Mouse (Mus musculus) heart, postnatal 4 days (tissue): ENCODE data around the gene Apod. TPM values are rescaled to one million over a fixed set of nuclear protein-coding genes. Genes with fewer than 3 reads are reported as not detected.
"Not testable (repeated sequence)": the region's sequence is repeated elsewhere in the genome, so short reads cannot be mapped to it uniquely, and the experiment has no call there.

Source experiments
- DNase-seq: peaks from one replicate; pipeline ENCODE4 v3.0.0; 2021
- total RNA-seq, 2 experiments: library from RNA; stranded (reverse); gene quantifications; 2 replicates each; pipeline ENCODE4 v1.2.3; 2021

Gene Apod
- total RNA-seq, 2 experiments from 2014 or later = 0.27 to 0.45 TPM

DNA sequence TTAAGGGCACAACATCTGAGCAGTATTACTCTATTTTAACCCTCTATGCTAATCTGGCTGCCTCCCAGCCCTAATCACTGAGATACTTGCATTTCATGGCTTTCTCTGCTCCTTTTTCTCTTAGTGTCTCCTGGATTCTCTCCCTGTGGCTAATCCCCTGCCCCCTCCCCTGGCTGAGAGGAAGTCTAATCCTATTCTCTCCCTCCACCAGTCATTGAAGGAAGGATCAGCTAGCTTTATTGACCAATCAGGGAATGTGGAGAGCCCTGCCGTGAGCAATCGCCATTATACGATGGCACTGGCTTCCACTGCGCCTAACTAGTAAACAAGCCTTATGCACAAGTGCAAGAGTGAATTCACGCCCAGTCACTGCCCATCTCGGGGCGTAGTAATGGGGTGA is 6.3 kb upstream of the Apod start:
- DNase-seq = no peak

DNA sequence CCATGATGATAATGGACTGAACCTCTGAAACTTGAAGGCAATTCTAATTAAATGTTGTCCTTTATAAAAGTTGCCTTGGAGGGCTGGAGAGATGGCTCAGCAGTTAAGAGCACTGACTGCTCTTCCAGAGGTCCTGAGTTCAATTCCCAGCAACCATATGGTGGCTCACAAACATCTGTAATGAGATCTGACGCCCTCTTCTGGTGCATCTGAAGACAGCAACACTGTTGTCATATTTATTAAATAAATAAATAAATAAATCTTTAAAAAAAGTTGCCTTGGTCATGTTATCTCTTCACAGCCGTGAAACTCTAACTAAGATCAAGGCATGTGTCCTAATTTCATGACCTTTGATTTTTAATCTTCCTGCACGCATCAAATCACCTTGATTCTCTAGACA is 5.1 kb upstream of the Apod start:
- not testable (repeated sequence) for DNase-seq

DNA sequence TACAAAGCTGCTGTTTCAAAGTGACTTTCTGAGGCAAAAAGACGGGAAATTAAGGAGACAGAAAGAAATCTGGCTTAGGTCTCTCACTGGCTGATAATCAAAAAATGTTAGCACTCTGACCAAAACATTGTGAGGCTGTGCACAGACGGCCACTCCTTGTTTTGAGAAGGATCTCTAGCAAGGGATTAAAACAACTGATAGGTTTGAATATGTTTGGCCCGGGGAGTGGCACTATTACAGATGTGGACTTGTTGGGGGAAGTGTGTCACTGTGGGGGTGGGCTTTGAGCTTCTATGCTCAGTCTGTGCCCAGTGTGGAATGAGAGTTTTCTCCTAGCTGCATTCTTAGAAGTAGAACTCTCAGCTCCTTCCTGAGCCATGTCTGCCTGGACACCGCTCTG is 4.7 kb upstream of the Apod start:
- DNase-seq = no peak

DNA sequence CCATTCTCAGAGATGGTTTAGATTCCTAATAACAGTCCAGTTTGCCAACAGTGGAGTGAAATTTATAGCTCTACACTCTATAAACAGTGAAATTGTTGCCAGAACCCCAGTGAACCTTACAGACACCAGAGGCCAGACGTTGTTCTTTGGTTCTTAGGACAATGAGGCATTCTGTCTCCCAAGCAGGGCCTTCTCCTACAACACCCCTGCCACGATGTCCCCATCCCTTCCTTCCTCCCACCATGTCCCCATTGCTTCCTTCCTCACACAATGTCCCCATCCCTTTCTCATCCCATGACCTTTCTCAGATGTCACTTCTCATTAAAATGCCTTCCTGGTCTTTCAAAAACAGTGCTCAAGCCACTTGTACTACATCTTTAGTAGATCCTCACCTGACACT is 3.8 kb upstream of the Apod start:
- no peak for DNase-seq

DNA sequence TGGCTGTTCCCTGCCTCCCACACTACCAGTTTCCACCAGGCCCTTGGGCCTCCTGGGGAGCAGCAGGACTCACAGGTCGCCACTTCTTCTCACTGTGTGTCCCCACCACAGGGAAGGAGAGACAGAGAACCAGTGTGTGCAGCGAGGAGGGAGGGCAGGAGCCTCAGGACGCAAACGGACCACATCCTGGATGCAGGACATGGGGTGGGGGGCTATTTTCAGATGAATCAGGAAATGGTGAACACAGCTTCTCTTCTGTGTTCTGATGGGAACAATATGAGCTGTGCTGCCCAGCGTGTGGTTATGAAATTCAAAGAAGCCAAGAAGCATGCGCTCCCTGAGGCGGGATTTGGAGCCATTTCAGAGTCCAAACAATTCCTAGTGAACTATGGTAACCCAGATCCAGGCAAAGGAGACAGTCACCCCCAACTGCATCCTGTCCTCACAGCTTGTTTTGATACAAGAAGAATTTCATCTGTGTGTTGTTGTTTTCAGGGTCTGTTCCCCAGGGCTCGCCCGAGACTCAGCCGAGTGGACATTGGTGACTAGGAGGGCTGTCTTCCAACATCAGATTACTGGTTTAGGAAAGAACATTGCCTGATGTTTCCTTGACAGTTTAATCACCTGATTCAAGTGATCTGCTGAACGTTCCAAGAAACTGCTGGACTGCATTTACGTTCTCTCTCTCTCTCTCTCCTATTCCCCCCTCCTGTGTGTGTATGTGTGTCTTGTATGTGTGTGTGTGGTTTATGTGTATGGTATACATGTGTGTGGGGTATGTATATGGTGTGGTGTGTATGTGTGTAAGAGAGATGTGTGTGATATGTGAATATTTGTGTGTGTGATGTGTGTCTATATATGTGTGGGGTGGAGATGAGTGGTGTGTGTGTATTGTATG is 1.9 kb upstream of the Apod start:
- peak; percentile 44 for DNase-seq

DNA sequence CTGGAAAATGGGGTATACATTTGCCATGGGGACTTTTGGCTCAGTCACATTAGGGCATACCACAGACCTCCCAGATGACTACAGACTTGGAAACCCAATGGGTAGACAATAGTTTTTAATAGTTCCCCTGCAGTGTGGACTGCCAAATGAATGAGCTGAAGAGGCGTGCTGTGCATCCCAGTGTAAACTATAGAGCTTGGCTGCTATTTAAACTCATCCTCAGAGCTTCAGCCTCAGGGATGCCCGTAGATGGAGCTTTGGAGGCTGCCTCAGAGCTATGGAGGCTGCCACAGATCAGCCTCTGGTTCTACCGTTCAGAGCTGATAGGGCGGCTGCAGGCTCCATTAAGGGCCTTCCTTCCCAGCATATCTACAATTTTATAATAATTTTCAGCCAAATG is 686 bp upstream of the Apod start:
- no peak for DNase-seq

DNA sequence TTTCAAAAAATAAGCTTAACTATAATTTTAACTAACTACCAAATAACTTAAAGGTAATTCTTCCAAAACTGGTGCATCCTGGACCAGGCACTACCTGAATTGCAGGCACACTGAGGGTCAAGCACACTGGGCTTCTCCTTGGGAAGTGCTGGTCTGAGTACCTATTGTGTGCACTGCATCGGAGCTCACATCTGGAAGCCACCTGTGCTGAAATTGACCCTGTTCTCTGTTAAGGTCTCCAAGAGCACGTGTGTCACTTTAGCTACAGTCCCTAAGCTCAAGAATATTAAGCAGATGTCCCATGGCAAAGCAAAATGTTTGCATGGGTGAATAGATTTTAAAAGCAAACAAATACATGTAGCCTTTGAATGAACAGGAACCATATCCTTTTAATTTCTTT is 997 bp downstream of the Apod start:
- no peak for DNase-seq

DNA sequence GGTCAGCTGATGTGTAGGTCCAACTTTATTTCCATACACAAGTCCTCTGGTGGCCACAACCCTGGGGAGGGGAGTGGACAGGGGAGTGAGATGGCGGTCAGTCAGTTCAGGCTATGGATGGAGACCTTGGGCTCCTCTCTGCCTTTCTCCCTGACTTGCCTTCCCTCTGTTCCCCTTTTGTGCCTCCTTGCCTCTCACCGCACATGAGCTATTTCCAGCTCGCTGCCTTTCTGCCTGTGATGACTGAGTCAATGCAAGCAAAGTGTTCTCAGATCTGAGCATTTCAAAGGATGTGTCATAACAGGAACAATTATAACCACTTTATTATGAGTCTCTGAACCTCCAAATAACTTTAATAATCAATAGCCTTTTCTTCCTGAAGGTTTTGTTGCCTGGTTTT is 2.3 kb downstream of the Apod start:
- no peak for DNase-seq

DNA sequence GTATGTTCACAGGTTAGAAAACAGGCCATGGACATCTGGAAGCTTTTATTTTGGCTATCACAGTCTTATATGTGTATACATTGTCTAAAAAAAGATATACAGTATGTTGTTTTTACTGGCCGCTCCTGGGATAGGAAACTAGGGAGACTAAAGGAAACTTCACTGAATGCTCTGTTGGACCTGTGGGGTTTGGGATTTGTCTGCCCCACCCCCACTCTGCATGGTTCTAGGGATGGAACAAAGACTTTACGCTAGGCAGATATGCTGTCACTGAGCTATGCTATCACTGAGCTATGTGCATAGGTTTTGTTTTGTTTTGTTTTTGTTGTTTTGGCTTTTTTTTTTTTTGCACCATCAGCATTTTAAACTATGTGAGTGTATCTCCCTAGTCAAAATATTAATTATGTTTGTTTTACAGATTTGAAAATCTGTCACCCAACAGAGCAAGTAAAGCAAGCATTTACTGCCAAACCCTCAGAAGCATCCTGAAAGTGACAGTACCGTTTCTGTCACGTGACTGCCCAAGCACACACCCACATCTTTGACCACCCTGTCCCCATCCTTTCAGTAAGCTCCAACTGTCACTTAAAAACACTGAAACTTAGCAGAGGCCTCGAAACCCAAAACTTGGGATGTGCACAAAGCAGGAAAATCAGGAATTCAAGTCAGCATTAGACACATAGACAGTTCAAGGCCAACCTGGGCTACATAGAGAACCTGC is 9.2 kb downstream of the Apod start:
- DNase-seq = no peak

DNA sequence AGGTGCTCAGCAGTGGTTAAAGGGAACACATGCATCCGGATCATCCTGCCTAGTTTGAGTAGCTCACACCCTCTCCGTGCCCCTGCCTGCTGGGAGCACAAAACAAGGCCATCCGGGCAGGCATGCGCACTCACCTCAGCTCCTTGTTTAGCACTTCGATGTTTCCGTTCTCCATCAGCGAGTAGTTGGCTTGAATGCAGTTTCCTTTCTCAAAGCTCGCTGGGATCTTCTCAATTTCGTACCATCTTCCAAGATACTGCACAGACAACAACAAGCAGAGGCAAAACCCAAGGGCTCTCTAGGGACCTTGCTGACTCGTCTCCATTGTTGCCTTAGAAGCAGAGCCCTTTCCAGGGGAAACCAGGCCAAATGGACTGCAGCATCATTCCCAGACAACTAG is 11.3 kb downstream of the Apod start:
- DNase-seq = peak; percentile 19

DNA sequence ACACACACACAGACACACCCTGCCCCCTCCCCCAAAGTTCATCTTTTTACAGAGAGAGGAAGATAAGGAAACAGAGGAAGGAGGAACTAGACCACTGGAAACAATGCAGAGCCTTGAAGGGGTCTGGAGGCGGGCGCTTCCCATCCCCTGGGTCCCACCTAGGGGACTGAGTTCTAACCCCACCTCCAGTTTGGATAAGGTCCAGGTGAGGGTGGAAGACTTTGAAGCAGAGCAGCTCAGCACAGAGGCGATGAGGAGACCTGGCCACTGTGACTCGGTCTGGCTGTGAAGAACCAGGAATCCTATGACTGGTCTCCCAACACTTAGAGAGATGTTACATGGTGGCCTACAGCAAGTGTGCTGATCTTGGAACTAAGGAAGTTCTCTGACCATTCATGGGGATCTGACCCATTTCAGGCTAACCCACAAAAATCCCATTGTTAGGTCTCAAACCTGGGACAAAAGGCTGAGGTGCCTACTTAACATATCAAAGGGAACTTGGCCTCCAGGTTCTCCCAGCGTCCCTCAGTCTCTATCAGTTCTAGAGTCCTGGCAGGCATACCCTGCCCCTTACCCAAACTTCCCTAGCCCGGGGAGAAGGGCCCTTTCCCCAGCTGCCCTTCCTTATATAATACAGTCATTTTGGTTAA is 13.6 kb downstream of the Apod start:
- no peak for DNase-seq

DNA sequence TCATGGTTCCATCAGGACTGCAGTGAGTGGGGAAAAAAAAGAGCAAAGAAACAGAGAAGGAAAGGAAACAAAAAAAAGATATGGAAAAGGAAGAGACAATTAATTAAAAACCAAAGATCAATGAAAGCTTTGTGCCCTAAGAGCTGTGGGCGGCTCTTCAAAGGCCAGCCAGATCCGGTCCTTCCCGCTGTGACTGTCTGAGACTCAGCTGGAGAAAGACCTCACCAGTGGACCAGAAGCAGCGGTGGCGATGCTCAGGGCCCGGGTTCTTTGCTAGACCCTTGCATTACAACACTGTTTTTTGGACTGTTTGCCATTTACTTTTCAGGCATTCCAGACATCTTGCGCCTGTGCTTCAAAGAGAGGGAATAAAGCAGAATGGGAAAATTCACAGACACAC is 14.1 kb downstream of the Apod start:
- DNase-seq = no peak

DNA sequence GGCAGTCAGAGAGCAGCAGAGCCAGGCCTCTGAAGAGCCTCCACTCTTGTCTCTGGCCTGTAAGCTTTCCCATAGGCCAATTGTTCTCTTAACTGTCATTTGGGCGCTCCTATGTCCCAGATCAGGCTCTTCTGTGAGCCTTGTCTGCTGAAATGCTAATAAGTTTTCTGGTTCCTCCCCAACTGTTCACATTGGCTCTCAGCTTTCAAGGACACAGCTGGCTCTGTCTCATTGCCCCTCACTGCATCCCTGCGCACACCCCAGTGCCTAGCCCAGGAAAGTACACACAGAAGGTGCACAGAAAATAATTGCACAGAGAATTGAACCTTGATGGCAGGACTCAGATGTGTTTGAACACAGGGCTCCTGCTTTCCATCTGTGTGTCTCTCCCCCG is 14.7 kb downstream of the Apod start:
- no peak for DNase-seq

DNA sequence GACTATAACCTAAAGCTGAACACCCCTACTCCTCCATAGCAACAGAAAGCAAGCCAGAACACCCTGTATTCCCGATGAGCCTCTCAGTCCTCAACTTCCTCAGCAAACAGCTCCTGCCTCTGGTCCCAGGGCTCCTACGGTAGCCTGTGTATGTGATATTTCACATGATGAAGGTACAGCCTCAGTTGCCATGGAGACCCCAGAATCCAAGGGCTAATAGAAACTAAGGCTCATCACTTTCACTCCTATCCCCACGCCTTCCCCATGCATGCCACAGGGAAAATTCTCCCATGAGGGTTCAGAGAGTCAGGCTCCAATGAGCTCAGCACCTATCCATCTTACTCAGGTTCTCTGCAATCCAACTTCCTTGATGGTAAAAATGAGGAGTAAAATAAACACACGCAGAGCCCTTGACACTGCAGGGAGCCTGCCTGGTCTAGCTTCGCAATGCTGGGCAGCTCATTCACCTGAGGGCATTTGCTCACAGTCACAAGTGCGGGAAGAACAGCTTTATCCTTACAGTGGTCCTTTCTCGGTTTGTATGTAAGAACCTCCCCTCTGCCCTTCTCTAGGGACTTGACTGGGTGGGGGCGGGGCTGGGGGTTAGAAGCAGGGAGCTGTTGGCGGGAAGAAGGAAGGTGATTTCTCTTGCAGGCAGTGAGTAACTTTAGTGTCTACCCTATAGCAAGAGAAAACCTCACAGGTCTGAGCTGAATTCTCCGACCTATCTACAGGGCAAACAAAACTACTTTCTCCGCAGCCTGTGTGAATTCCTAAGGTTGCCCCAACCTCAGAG is 15.2 kb downstream of the Apod start:
- no peak for DNase-seq

DNA sequence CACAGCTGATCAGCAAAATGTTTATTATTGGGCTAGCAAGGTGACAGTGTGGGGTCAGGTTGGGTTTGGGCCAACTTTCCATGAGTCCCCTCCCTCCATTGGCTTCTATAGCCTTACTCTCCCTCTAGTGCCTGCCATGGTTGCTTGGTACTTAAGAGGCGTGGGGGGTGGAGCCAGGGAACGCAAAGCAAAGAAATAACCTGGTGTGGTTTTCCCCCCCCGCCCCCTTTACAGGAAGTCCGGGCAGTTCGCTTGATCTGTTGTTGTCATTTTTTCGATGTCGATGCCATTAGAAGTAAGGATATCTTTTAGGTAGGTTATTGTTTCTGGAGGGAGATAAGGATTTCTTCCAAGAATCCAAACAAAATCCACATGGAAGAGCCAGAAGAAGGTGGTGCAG is 17.5 kb downstream of the Apod start:
- no peak for DNase-seq

DNA sequence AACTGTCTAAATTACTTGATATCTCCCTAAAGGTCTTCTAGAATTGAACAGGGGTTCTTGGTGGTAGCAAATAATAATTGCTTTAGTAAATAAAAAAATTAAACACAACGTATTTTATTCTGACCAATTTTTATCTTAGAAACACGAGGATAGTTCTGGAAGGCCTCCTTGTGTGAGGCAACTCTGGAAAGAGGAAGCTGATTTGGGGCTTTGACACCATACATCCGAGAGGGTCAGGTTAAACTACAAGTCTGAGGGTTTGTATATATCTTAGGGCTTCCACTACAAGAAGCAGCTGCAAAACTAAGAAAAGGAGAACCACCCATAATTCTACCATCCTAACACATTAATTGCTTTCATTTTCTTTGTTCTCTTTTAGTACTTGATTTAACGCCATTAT is 20.8 kb downstream of the Apod start:
- DNase-seq = no peak

DNA sequence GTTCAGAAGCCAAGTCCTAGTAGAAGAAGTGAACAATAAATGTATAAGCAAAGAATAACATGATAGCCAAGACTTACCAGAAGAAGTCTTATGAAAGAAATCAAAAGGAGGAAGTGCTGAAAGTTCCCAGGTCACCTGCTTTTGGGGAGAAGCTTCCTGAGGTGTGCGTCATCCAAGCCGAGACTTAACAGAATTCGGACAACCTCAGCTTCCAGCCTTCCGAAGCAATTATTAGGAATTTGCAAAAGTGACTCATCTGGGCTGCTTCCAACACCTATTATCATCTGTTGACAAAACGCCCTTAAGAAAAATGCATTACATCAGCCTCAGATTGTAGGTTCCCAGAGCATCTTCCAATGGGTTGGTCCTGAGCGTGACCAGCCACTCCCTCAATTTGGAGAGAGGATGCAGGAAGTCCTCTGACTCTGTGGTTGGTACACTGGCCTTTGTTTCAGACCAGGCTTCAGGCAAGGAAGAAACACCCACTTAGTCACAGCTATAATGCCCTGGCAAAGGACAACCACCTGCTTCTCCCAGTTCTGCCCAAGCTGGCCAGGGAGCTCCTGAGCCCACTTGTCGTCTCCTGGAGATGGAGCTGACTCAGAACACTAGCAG is 23.8 kb downstream of the Apod start:
- peak; percentile 61 for DNase-seq

DNA sequence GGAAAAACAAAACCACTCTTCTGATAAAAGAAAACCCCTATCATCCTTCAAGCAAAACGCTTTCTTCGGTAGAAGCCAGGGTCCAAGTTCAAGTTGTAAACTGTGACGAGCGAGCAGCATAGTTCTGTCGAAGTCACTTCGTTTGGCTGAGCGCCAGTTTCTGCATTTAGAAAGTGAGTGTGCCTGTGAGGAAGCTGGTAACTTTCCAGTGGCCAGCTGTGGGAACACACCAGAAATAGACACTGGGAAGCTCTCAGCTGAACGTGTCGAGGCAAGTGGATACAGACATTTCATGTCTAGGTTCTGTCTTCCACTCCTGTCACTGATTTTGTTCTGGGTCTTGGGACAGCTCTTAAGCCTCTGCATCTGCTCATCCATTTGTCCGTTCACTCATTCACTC is 24.3 kb downstream of the Apod start:
- peak; percentile 95 for DNase-seq

DNA sequence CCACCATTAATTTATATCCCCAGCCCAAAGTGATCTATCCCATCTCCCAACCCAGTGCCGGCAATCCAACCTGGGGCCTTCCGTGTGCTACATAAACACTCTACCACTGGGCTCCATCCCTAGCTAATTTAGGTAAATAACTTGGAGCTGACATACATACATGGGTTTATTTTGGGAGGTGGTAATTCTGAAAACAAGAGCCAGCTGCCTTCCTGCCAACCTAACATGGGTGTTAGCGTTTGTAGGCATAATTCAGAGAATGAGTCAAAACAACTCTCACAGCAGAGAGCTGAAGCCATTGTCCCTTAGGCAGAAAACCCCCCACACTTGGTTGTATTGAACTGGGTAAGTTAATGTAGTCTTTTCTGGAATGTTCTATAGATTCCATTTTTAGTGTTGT is 26.9 kb downstream of the Apod start:
- no peak for DNase-seq

DNA sequence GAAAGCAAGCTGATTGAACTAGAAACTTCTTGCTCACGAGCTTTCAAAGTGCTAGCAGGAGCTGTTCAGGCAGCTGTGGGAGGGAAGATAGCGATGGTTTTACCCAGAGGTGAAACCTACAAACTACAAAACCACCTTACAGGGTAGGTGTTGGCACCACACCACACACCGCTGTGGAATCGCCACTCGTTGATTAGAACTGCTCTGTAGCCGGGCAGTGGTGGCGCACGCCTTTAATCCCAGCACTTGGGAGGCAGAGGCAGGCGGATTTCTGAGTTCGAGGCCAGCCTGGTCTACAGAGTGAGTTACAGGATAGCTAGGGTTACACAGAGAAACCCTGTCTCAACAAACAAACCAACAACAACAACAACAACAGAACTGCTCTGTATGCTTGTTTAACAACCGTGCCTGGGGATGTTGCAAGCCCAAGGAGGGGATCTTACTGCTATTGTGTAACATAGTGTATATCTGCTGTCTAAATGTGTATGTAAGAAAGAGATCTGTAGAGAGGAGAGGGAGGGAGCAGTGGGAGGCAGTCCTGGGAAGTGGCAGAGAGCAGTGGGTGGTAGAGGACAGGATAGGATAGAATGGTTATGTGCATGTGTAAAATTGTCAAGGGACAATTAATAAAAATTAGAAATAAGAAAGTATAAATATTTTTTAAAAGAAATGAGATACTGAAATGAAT is 27.7 kb downstream of the Apod start:
- no peak for DNase-seq

DNA sequence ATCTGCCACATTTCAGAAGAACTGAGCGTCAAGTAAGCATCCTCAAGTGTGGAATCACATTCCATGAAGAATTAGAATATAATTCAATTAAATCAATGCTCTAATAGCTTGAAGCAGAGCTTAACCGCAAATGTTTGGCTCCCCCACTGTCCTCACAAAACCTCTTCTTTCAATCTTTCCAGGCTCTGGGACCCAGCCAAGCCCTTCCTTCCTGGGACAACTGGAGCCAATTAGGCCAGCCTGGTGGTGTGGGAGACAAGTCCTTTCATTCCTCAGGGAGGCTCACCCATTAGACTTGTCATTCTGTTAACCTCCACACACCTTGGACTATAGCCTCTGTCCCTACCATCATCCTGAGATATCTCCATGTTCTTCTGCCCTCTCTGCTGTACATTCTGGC is 32.6 kb downstream of the Apod start:
- peak; percentile 65 for DNase-seq

DNA sequence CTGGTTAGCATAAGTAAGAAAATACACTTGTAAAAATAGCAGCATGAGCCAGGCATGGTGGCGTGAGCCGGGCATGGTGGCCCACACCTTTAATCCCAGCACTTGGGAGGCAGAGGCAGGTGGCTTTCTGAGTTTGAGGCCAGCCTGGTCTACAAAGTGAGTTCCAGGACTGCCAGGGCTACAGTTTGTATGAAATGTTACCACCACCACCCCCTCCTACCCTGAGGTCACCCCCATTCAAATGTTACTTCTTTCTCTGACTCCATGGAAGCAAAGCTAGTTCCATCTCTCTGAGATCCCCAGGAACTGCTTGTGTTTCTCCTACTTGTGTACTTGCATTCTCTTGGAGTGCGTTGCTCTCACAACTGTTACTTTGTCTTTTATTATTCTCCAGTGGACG is 34.4 kb downstream of the Apod start:
- no peak for DNase-seq
